Comparison of ENCODE assay signal across 9 mouse cellular contexts in genomic region chr19:41761529-41761928, GRCm38 (mm10). TPM values are rescaled to one million over a fixed set of nuclear protein-coding genes. Genes with fewer than 3 reads are reported as not detected.
DNase-seq lines count a peak whose midpoint lies in the region; ATAC-seq and TF ChIP-seq lines count a peak whose summit lies in the region.
"Had no signal": no experiment of that assay in that cellular context is flagged by ENCODE, and none has a peak within 500 bp of the region (broad histone marks: within the 10 kb centered on the region; RNA-seq: fewer than 3 reads in every experiment).

No protein-coding gene starts in this region.

- H3K27me3 ChIP-seq in forebrain, embryonic 15.5 days: no peaks in the 10 kb centered on the region
- no peaks in the 10 kb centered on the region for H3K27me3 ChIP-seq in midbrain, postnatal 0 days (ENCODE audit: insufficient read depth, low read length)

- no peak overlapping the region for H3K27ac ChIP-seq in forebrain, embryonic 15.5 days (replicated peaks)
- H3K27ac ChIP-seq in midbrain, postnatal 0 days (ENCODE audit: low read depth, low read length): no peak overlapping the region
- H3K27ac ChIP-seq: macrophage had no signal

- peak; percentile 82 for TF ChIP-seq CTCF in midbrain, postnatal 0 days (IDR thresholded peaks at IDR 0.05)

- 0 out of 2 replicates have a peak, but pooled peaks have one; percentile 15 for ATAC-seq in forebrain, embryonic 15.5 days (replicated peaks)
- ATAC-seq in midbrain, postnatal 0 days (ENCODE audit: low FRiP score): no peak

- peak; percentile 58 for DNase-seq in adrenal gland, postnatal 14 days
- DNase-seq in adrenal gland, postnatal 4 days (ENCODE audit: low spot score in 2 of 2): no peak
- peak; percentile 59 for DNase-seq in lung, postnatal 10 days
- DNase-seq in lung, adult 18-20 months: no peak
- DNase-seq in midbrain, postnatal 0 days (ENCODE audit: low spot score): peak; percentile 77
- no peak for DNase-seq in layer of hippocampus, adult 18-20 months (ENCODE audit: low spot score in 2 of 2)
- DNase-seq in gastrocnemius, adult 18-20 months (ENCODE audit: low spot score): no peak

- H3K4me1 ChIP-seq in forebrain, embryonic 15.5 days: no peaks in the 10 kb centered on the region
- no peaks in the 10 kb centered on the region for H3K4me1 ChIP-seq in midbrain, postnatal 0 days (ENCODE audit: insufficient read depth, low read length)

- H3K4me2 ChIP-seq in forebrain, embryonic 15.5 days (replicated peaks): no peak overlapping the region
- H3K4me2 ChIP-seq in midbrain, postnatal 0 days (ENCODE audit: low read depth, low read length, poor library complexity, severe bottlenecking): no peak overlapping the region

- H3K9ac ChIP-seq in forebrain, embryonic 15.5 days (replicated peaks): no peak overlapping the region
- no peak overlapping the region for H3K9ac ChIP-seq in midbrain, postnatal 0 days (replicated peaks; ENCODE audit: low read length, poor library complexity, severe bottlenecking)

- no peaks in the 10 kb centered on the region for H3K9me3 ChIP-seq in forebrain, embryonic 15.5 days
- H3K9me3 ChIP-seq in midbrain, postnatal 0 days (ENCODE audit: low read length): no peaks in the 10 kb centered on the region

- 50% methylated on average over 9 of the region's 9 CpGs for WGBS in forebrain, embryonic 15.5 days
- WGBS in midbrain, postnatal 0 days: 45% methylated on average over 9 of the region's 9 CpGs

- no peak overlapping the region for H3K4me3 ChIP-seq in forebrain, embryonic 15.5 days
- no peak overlapping the region for H3K4me3 ChIP-seq in midbrain, postnatal 0 days (ENCODE audit: low read depth, low read length)

- H3K36me3 ChIP-seq in forebrain, embryonic 15.5 days: no peaks in the 10 kb centered on the region
- no peaks in the 10 kb centered on the region for H3K36me3 ChIP-seq in midbrain, postnatal 0 days (ENCODE audit: insufficient read depth, low read length)

RNA-seq across cellular contexts. Expression of gene Slit1, which starts 18.1 kb away (rescaled TPM):
- 6.5 and 7.2 TPM in 2 replicates for total RNA-seq in adrenal gland, postnatal 14 days (2021)
- 1 to 10 TPM; 7.1 to 8.3 TPM for total RNA-seq in adrenal gland, postnatal 4 days (2021)
- polyA plus RNA-seq in forebrain, embryonic 15.5 days (2015; fragmentation: Nextera tagmentation; extraction: Ambion mirVana): 17.5 and 21.0 TPM in 2 replicates
- total RNA-seq in midbrain, postnatal 0 days (2014; rRNA removed): 72.3 and 74.2 TPM in 2 replicates
- polyA plus RNA-seq in midbrain, postnatal 0 days (2015; fragmentation: Nextera tagmentation; extraction: Ambion mirVana): 15.4 and 17.0 TPM in 2 replicates
- 100 to 1,000 TPM; 209 to 224 TPM for total RNA-seq in layer of hippocampus, adult 18-20 months (2021)
- total RNA-seq in gastrocnemius, adult 18-20 months (2021): 1 to 10 TPM in 1 of 2 experiments, under 1 TPM in 1; 0.50 to 1.2 TPM

RNA-seq across cellular contexts. Expression of gene Arhgap19, which starts 40.3 kb away (rescaled TPM):
- 7.2 and 7.9 TPM in 2 replicates for total RNA-seq in adrenal gland, postnatal 14 days (2021)
- 10 to 100 TPM; 11.6 to 12.2 TPM for total RNA-seq in adrenal gland, postnatal 4 days (2021)
- 10.6 and 11.2 TPM in 2 replicates for polyA plus RNA-seq in forebrain, embryonic 15.5 days (2015; fragmentation: Nextera tagmentation; extraction: Ambion mirVana)
- total RNA-seq in midbrain, postnatal 0 days (2014; rRNA removed): 4.5 and 5.7 TPM in 2 replicates
- polyA plus RNA-seq in midbrain, postnatal 0 days (2015; fragmentation: Nextera tagmentation; extraction: Ambion mirVana): 2.5 and 2.9 TPM in 2 replicates
- total RNA-seq in layer of hippocampus, adult 18-20 months (2021): 1 to 10 TPM; 2.6 to 2.9 TPM
- 1 to 10 TPM; 8.0 to 8.1 TPM for total RNA-seq in gastrocnemius, adult 18-20 months (2021)

Comparison
In these comparisons a context has a peak if more than half of its experiments do, and no peak if none do; other contexts are left out.
1. DNase-seq: peak in adrenal gland, postnatal 14 days (single experiment), lung, postnatal 10 days (single experiment) and midbrain, postnatal 0 days (single experiment); none in adrenal gland, postnatal 4 days (0 of 2), lung, adult 18-20 months (0 of 2), layer of hippocampus, adult 18-20 months (0 of 2) and gastrocnemius, adult 18-20 months (single experiment).